Mouse (Mus musculus) stomach, postnatal 0 days (tissue): ENCODE measurements around the gene Mocs1. TPM values are rescaled to one million over a fixed set of nuclear protein-coding genes. Genes with fewer than 3 reads are reported as not detected.
A peak's percentile ranks its signal among the peaks of the same experiment; 100 is the strongest.
"Not testable (repeated sequence)": the region's sequence is repeated elsewhere in the genome, so short reads cannot be mapped to it uniquely, and the experiment has no call there.

Experiments used
- ATAC-seq: fragments of 200-750 bp; cut with Nextera tagmentation; 2 replicates; pipeline ENCODE4 v1.8.0; 2017; ENCODE audit not compliant: low FRiP score, low TSS enrichment
- DNase-seq: peaks from one replicate; pipeline ENCODE4 v3.0.0-alpha.2; 2016; ENCODE audit warnings: low spot score
- H3K27ac ChIP-seq: fragments of 300-500 bp; sonication (generic); replicated peaks from 2 replicates; pipeline ENCODE4 v1.5.1; 2014; ENCODE audit warnings: mild to moderate bottlenecking, control low read depth
- H3K27me3 ChIP-seq: fragments of 300-500 bp; sonication (generic); 2 replicates; pipeline ENCODE4 v1.6.1; 2014; ENCODE audit warnings: low read length; ENCODE audit not compliant: control insufficient read depth, insufficient read depth
- H3K36me3 ChIP-seq: fragments of 300-500 bp; sonication (generic); 2 replicates; pipeline ENCODE4 v1.6.1; 2014; ENCODE audit warnings: low read length, mixed read lengths; ENCODE audit not compliant: control insufficient read depth, insufficient read depth
- H3K4me1 ChIP-seq: fragments of 300-500 bp; sonication (generic); replicated peaks from 2 replicates; pipeline ENCODE4 v1.6.1; 2014; ENCODE audit warnings: antibody characterized with exemption; ENCODE audit not compliant: control insufficient read depth, insufficient read depth
- H3K4me2 ChIP-seq: fragments of 300-500 bp; sonication (generic); replicated peaks from 2 replicates; pipeline ENCODE4 v1.6.1; 2014; ENCODE audit warnings: low read depth, mild to moderate bottlenecking, control low read depth, moderate library complexity
- H3K4me3 ChIP-seq: fragments of 300-500 bp; sonication (generic); 2 replicates; pipeline ENCODE4 v1.5.1; 2014; ENCODE audit warnings: low read depth, low read length, control low read depth
- H3K9ac ChIP-seq: fragments of 300-500 bp; sonication (generic); 2 replicates; pipeline ENCODE4 v1.6.1; 2014; ENCODE audit warnings: mild to moderate bottlenecking, low read length, control low read depth, mixed read lengths
- H3K9me3 ChIP-seq: fragments of 300-500 bp; sonication (generic); 2 replicates; pipeline ENCODE4 v1.6.1; 2016; ENCODE audit warnings: low read length; ENCODE audit not compliant: control insufficient read depth
- CTCF ChIP-seq: IDR thresholded peaks from 2 replicates; pipeline ENCODE4 v1.5.1; 2016; ENCODE audit warnings: antibody characterized with exemption, low read depth, mild to moderate bottlenecking, moderate library complexity
- EP300 ChIP-seq: optimal IDR thresholded peaks from 2 replicates; pipeline ENCODE3; 2016; ENCODE audit warnings: antibody characterized with exemption
- WGBS: fragments of 180-500 bp; shearing (Covaris S2); extraction: QIAGEN DNeasy Blood & Tissue Kit; methylation state at CpG from one replicate; pipeline ENCODE4 v1.1.7; 2014; 5-methylcytosine and 5-hydroxymethylcytosine counted together
- polyA plus RNA-seq: library from polyadenylated mRNA; unstranded; fragments of >200 nt; fragmentation: Nextera tagmentation; extraction: Ambion mirVana; gene quantifications from 2 replicates; pipeline ENCODE4 v1.2.1, GENCODE M21; 2015

The Mocs1 gene
- polyA plus RNA-seq, 1 experiment from 2014 or later: 5.0 TPM

DNA sequence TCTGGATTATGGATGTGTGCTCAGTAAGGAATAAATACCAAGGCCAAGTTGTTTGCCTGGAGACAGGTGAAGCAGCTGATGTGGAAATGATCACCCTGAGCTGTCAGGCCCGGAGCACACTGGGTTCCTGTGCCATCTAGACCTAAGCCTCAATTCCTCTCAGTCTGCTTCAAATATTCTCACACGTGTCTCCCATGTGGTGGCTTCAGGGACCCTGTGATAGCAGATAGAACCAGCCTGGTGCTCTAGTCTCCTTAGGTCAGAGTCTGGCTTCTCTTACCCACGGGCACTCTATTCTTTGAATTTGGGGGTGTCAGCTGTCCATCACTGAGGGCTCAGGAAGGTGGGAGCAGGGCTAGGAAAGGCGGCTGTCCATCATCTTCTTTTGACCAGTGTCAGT lies 11.5 kb downstream of the Mocs1 start:
- WGBS: 91% methylated on average over 4 of the region's 4 CpGs

DNA sequence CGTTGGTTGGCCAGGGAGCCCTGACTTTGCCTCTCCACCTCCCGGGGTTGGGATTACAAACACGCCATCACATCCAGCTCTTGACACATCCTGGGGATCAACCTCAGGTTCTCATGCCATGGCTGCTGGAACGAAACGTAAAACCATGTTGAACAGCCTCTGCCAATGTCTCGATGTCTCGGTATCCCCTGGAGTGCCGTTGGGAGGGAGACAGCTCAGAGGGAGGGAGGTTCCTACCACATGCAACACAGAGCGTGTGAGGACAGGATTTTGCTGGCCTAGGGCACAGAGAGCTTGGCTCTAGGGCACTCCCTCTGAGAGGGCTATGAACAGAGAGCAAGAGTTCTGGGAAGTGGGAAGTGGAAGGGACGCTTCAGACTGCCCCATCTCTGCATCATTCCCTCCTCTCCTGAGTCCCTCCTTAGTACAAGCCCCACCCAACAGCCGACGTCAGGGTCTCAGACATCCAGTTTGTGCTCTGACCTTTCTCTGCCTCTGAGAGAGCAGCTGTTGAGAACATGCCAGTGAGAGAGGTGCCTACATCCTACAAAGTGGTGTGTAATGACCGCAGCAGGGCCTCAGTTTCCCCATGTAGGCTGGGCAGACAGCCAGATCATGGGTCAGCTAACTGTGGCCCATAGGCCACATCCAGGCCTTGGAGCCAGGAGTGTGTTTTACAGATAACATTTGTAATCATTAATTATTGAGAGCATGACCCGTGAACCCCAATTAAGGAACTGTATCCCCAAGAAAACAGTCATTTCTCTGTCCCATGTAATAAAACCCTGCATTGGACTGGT lies 12.4 kb downstream of the Mocs1 start:
- Histone ChIP-seq H3K9me3 (no peaks in the 10 kb centered on the region), H3K9ac (no peak overlapping the region), H3K4me2 (no peak overlapping the region), H3K27me3 (no peaks in the 10 kb centered on the region), H3K27ac (no peak overlapping the region), H3K4me3 (no peak overlapping the region), H3K4me1 (no peaks in the 10 kb centered on the region), H3K36me3 (peaks cover 11% of the 10 kb centered on the region; the same call in 1 of the 2 replicates)
- no peak for TF ChIP-seq CTCF
- no peak for TF ChIP-seq EP300
- DNase-seq (no peak), ATAC-seq (0 out of 2 replicates have a peak, but pooled peaks have one; percentile 42)
- 68% methylated on average over 14 of the region's 14 CpGs for WGBS

More for the DNA sequence above, 11.5 kb downstream of the Mocs1 start:
- H3K36me3 ChIP-seq: peaks cover 17% of the 10 kb centered on the region; the same call in 1 of the 2 replicates
- TF ChIP-seq EP300 (no peak), CTCF (no peak)
- H3K9ac ChIP-seq: no peak overlapping the region
- ATAC-seq (no peak), DNase-seq (no peak)
- no peak overlapping the region for H3K4me2 ChIP-seq
- no peaks in the 10 kb centered on the region for H3K4me1 ChIP-seq
- H3K4me3 ChIP-seq: no peak overlapping the region
- no peaks in the 10 kb centered on the region for H3K27me3 ChIP-seq
- no peak overlapping the region for H3K27ac ChIP-seq
- H3K9me3 ChIP-seq: no peaks in the 10 kb centered on the region

DNA sequence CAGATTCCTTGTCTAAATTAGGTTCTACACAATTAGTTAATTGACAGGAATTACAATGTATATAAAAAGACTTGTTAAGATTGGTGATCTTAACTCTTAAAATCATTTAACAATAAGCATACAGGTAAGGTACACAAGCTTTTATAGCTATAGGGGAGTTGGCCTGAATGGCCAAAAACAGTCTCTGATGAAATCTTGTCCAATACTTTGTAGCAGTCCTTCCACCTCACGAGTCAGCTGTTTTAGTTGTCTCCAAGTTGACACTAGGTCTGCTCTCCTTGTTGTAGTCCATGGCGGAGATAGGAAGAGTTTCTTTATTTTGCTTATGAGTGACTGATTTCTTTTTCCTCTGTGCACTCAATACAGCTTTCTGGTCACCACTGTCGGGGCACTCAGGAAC lies 14.7 kb downstream of the Mocs1 start:
- not testable (repeated sequence) for H3K27me3 ChIP-seq
- 49% methylated on average over 3 of the region's 3 CpGs for WGBS

DNA sequence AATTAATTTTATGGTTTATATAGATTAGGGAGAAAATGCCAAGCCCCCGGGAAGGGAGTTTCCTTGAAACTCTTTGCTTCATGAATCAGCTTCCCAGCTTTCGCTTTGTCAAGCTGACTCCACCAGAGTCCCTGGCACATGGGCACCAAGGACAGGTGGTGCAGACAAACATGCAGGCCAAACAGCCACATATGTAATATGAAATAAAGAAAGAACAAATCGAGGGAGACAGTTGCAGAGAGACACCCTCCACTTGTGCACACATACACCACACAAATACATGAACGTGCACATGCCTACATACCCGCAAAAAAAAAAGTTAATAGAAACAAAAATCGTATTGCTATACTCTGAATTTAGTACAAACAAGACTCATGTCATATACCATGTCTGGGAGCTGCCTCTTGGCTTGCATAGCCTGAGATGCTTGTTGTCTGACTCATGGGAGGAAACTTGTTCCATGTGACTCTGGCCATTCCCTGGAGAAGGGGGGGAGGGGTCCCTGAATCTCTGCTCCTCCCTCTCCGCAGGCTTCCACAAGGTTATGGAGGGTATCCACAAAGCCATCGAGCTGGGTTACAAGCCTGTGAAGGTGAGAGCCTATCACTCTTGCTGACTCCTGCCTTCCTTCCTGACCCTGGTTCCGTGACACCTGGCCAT lies 20.5 kb downstream of the Mocs1 start:
- DNase-seq: no peak
- 50% methylated on average over 8 of the region's 9 CpGs for WGBS
- no peak overlapping the region for H3K9ac ChIP-seq
- TF ChIP-seq CTCF (no peak), EP300 (no peak)
- H3K4me1 ChIP-seq: no peaks in the 10 kb centered on the region; the same call in 1 of the 2 replicates
- peaks cover 6% of the 10 kb centered on the region; the same call in 1 of the 2 replicates for H3K36me3 ChIP-seq
- H3K9me3 ChIP-seq: no peaks in the 10 kb centered on the region
- no peak overlapping the region for H3K4me3 ChIP-seq
- H3K4me2 ChIP-seq: no peak overlapping the region
- H3K27ac ChIP-seq: no peak overlapping the region
- ATAC-seq: peak; percentile 49; the same call in 1 of the 2 replicates
- H3K27me3 ChIP-seq: no peaks in the 10 kb centered on the region

More for the DNA sequence above, 14.7 kb downstream of the Mocs1 start:
- H3K36me3 ChIP-seq, H3K4me3 ChIP-seq, H3K9ac ChIP-seq, DNase-seq, H3K9me3 ChIP-seq, ATAC-seq, H3K4me2 ChIP-seq, H3K27ac ChIP-seq, H3K4me1 ChIP-seq: not testable (repeated sequence)

DNA sequence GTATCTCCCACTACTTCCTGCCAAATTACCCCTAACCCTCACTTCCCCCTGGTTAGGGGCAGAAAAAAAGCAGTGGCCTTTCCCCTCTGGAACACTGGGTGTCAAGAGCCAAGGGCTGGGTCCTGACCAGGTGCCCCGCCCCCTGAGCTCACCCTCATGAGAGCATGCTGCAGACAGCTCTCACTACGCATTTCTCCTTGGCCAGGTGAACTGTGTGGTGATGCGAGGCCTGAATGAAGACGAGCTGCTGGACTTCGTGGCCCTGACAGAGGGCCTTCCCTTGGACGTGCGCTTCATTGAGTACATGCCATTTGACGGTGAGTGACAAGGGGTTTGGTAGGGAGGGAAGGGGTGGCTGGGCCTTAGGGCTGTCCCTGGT lies 21.1 kb downstream of the Mocs1 start:
- WGBS: 87% methylated on average over 8 of the region's 8 CpGs
- Histone ChIP-seq H3K4me2 (no peak overlapping the region), H3K4me3 (no peak overlapping the region), H3K27ac (no peak overlapping the region), H3K27me3 (no peaks in the 10 kb centered on the region), H3K9ac (no peak overlapping the region), H3K4me1 (no peaks in the 10 kb centered on the region; the same call in 1 of the 2 replicates), H3K9me3 (no peaks in the 10 kb centered on the region), H3K36me3 (peaks cover 10% of the 10 kb centered on the region; the same call in 1 of the 2 replicates)
- peak; percentile 53 for ATAC-seq
- peak; percentile 13 for DNase-seq
- TF ChIP-seq CTCF (no peak), EP300 (no peak)

DNA sequence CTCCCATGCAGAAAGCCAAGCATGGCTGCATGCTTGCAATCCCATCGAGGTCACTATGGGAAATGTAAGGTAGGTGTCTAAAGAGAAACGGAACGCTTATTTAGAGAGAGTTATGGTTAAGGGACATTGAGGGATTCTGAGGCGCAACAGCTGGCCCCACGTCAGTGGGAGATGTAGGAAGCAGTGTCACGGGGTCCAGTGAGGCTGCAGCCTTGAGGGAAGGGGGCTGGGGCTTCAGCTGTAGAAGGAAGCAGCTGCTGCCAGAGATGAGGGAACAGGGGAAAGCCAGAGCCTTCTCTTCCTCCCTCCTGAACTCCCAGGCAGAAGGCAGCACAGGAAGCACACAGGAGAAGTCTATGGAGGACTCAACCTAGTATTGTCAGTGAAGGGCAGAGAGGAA lies 22.8 kb downstream of the Mocs1 start:
- ATAC-seq: 0 out of 2 replicates have a peak, but pooled peaks have one; percentile 38
- WGBS: 62% methylated on average over 6 of the region's 6 CpGs
- Histone ChIP-seq H3K4me1 (no peaks in the 10 kb centered on the region; the same call in 1 of the 2 replicates), H3K27ac (peak overlapping the region; percentile 35; the same call in 1 of the 2 replicates), H3K36me3 (peaks cover 14% of the 10 kb centered on the region), H3K27me3 (no peaks in the 10 kb centered on the region), H3K9ac (no peak overlapping the region), H3K4me2 (no peak overlapping the region), H3K9me3 (no peaks in the 10 kb centered on the region), H3K4me3 (no peak overlapping the region)
- DNase-seq: no peak
- no peak for TF ChIP-seq EP300
- TF ChIP-seq CTCF: no peak
